ENCODE assay signal across 15 mouse cellular contexts in genomic region chr5:149584154-149584655, GRCm38 (mm10). TPM values are rescaled to one million over a fixed set of nuclear protein-coding genes. Genes with fewer than 3 reads are reported as not detected.
DNase-seq lines count a peak whose midpoint lies in the region; ATAC-seq and TF ChIP-seq lines count a peak whose summit lies in the region.
"Had no signal": no experiment of that assay in that cellular context is flagged by ENCODE, and none has a peak within 500 bp of the region (broad histone marks: within the 10 kb centered on the region; RNA-seq: fewer than 3 reads in every experiment).

No protein-coding gene starts in this region.

- no peak for TF ChIP-seq POLR2A in kidney, adult 2 months (IDR thresholded peaks at IDR 0.05; ENCODE audit: low read depth, low read length)

- TF ChIP-seq EP300 in liver, postnatal 0 days (IDR thresholded peaks at IDR 0.05; ENCODE audit: low read depth), result no peak

- no peak overlapping the region for H3K4me3 ChIP-seq in kidney, adult 2 months (ENCODE audit: insufficient read depth, low read depth, low read length)
- H3K4me3 ChIP-seq in lung, embryonic 16.5 days (ENCODE audit: low read length), result no peak overlapping the region
- no peak overlapping the region for H3K4me3 ChIP-seq in neural tube, embryonic 15.5 days (replicated peaks)
- no peak overlapping the region for H3K4me3 ChIP-seq in liver, postnatal 0 days (ENCODE audit: low read depth, low read length)
- H3K4me3 ChIP-seq: erythroblast, embryonic 14.5 days; heart, embryonic 13.5 days; intestine, embryonic 15.5 days had no signal

- no peak overlapping the region for H3K27ac ChIP-seq in kidney, adult 2 months (ENCODE audit: insufficient read depth, low read depth, low read length)
- H3K27ac ChIP-seq in lung, embryonic 16.5 days (ENCODE audit: low read length), result no peak overlapping the region
- 0 out of 2 replicates have a peak overlapping the region, but pooled peaks have one; percentile 48 for H3K27ac ChIP-seq in neural tube, embryonic 15.5 days (replicated peaks)
- no peak overlapping the region for H3K27ac ChIP-seq in liver, postnatal 0 days (ENCODE audit: low read depth)
- H3K27ac ChIP-seq: heart, embryonic 13.5 days; intestine, embryonic 15.5 days had no signal

- no peak overlapping the region for H3K4me2 ChIP-seq in lung, embryonic 16.5 days (ENCODE audit: low read depth, low read length)
- no peak overlapping the region for H3K4me2 ChIP-seq in neural tube, embryonic 15.5 days
- no peak overlapping the region for H3K4me2 ChIP-seq in liver, postnatal 0 days (ENCODE audit: low read depth, low read length)
- H3K4me2 ChIP-seq: heart, embryonic 13.5 days; intestine, embryonic 15.5 days had no signal

- H3K27me3 ChIP-seq in kidney, adult 2 months (replicated peaks; ENCODE audit: control insufficient read depth, insufficient read depth, low read length), result no peaks in the 10 kb centered on the region
- no peaks in the 10 kb centered on the region for H3K27me3 ChIP-seq in lung, embryonic 16.5 days (ENCODE audit: control insufficient read depth, insufficient read depth, low read depth, low read length)
- H3K27me3 ChIP-seq in neural tube, embryonic 15.5 days (replicated peaks), result no peaks in the 10 kb centered on the region
- H3K27me3 ChIP-seq in liver, postnatal 0 days (ENCODE audit: insufficient read depth, low read length), result no peaks in the 10 kb centered on the region
- H3K27me3 ChIP-seq: intestine, embryonic 15.5 days had no signal

- H3K4me1 ChIP-seq in kidney, adult 2 months (ENCODE audit: control insufficient read depth, insufficient read depth, low read length), result no peaks in the 10 kb centered on the region; the same call in 1 of the 2 replicates
- H3K4me1 ChIP-seq in lung, embryonic 16.5 days (replicated peaks; ENCODE audit: control insufficient read depth, insufficient read depth, low read length), result no peaks in the 10 kb centered on the region; the same call in 1 of the 2 replicates
- H3K4me1 ChIP-seq in neural tube, embryonic 15.5 days, result 0 out of 2 replicates have a peak, but pooled peaks cover 14% of the 10 kb centered on the region
- peaks cover 4% of the 10 kb centered on the region; the same call in 1 of the 2 replicates for H3K4me1 ChIP-seq in liver, postnatal 0 days (ENCODE audit: insufficient read depth)

- peak; percentile 32 for DNase-seq in kidney, adult 2 months
- no peak for DNase-seq in kidney, adult 9 months
- DNase-seq in urinary bladder, postnatal 25 days (ENCODE audit: low spot score), result peak; percentile 4
- no peak for DNase-seq in urinary bladder, adult 2 months (ENCODE audit: low spot score)
- no peak for DNase-seq in liver, postnatal 0 days
- DNase-seq in embryo, embryonic 10 days (ENCODE audit: low spot score), result no peak
- DNase-seq: adrenal gland, postnatal 10 days; gastrocnemius, postnatal 36 days; liver had no signal

- peak; percentile 79 for ATAC-seq in lung, embryonic 16.5 days (ENCODE audit: low read depth)
- no peak for ATAC-seq in neural tube, embryonic 15.5 days (ENCODE audit: low FRiP score)
- ATAC-seq in liver, postnatal 0 days, result no peak

- H3K9ac ChIP-seq in lung, embryonic 16.5 days (ENCODE audit: low read length), result no peak overlapping the region
- no peak overlapping the region for H3K9ac ChIP-seq in neural tube, embryonic 15.5 days (replicated peaks)
- no peak overlapping the region for H3K9ac ChIP-seq in liver, postnatal 0 days (replicated peaks)
- H3K9ac ChIP-seq: heart, embryonic 13.5 days; intestine, embryonic 15.5 days had no signal

- no peaks in the 10 kb centered on the region for H3K36me3 ChIP-seq in kidney, adult 2 months (ENCODE audit: control insufficient read depth, insufficient read depth, low read length)
- no peaks in the 10 kb centered on the region for H3K36me3 ChIP-seq in lung, embryonic 16.5 days (ENCODE audit: control insufficient read depth, insufficient read depth, low read length)
- H3K36me3 ChIP-seq in neural tube, embryonic 15.5 days, result no peaks in the 10 kb centered on the region
- no peaks in the 10 kb centered on the region for H3K36me3 ChIP-seq in liver, postnatal 0 days (replicated peaks; ENCODE audit: insufficient read depth, low read length)
- H3K36me3 ChIP-seq: heart, embryonic 13.5 days; intestine, embryonic 15.5 days had no signal

- WGBS in kidney, adult 2 months, result 49% methylated on average over 8 of the region's 8 CpGs
- WGBS in lung, embryonic 16.5 days, result 35% methylated on average over 8 of the region's 8 CpGs
- WGBS in neural tube, embryonic 15.5 days, result 58% methylated on average over 8 of the region's 8 CpGs
- 55% methylated on average over 8 of the region's 8 CpGs for WGBS in liver, postnatal 0 days (ENCODE audit: insufficient replicate concordance)

- no peak for TF ChIP-seq CTCF in kidney, adult 2 months (conservative IDR thresholded peaks at IDR 0.05; ENCODE audit: insufficient read depth, insufficient read length, low read depth, low read length)
- TF ChIP-seq CTCF in liver, postnatal 0 days (IDR thresholded peaks at IDR 0.05; ENCODE audit: low read depth), result no peak

- no peaks in the 10 kb centered on the region for H3K9me3 ChIP-seq in lung, embryonic 16.5 days (ENCODE audit: control insufficient read depth, low read length)
- H3K9me3 ChIP-seq in neural tube, embryonic 15.5 days (replicated peaks), result no peaks in the 10 kb centered on the region
- H3K9me3 ChIP-seq in liver, postnatal 0 days (ENCODE audit: low read length), result no peaks in the 10 kb centered on the region
- H3K9me3 ChIP-seq: heart, embryonic 13.5 days; intestine, embryonic 15.5 days had no signal

RNA-seq across cellular contexts. Expression of gene Hsph1, which starts 52.0 kb away (rescaled TPM):
- 21.7 and 24.0 TPM in 2 replicates for polyA plus RNA-seq in kidney, adult 2 months (2012; rRNA removed)
- 42.5 and 48.5 TPM in 2 replicates for polyA plus RNA-seq in urinary bladder, adult 2 months (2012; rRNA removed)
- polyA plus RNA-seq in lung, embryonic 16.5 days (2015; fragmentation: Nextera tagmentation; extraction: Ambion mirVana), result 42.6 and 44.6 TPM in 2 replicates
- polyA plus RNA-seq in neural tube, embryonic 15.5 days (2015; fragmentation: Nextera tagmentation; extraction: Ambion mirVana), result 94.9 and 96.7 TPM in 2 replicates
- polyA plus RNA-seq in liver, postnatal 0 days (2015; fragmentation: Nextera tagmentation; extraction: Ambion mirVana), result 5.1 and 6.4 TPM in 2 replicates

RNA-seq across cellular contexts. Expression of gene Wdr95, which starts 55.7 kb away (rescaled TPM):
- 0.03 TPM in 1 of 2 replicates, not detected in the other for polyA plus RNA-seq in kidney, adult 2 months (2012; rRNA removed)
- 0.06 and 0.12 TPM in 2 replicates for polyA plus RNA-seq in urinary bladder, adult 2 months (2012; rRNA removed)
- polyA plus RNA-seq in lung, embryonic 16.5 days (2015; fragmentation: Nextera tagmentation; extraction: Ambion mirVana), result 0.19 and 0.63 TPM in 2 replicates
- polyA plus RNA-seq in neural tube, embryonic 15.5 days (2015; fragmentation: Nextera tagmentation; extraction: Ambion mirVana), result 0.12 and 0.36 TPM in 2 replicates
- polyA plus RNA-seq in liver, postnatal 0 days (2015; fragmentation: Nextera tagmentation; extraction: Ambion mirVana), result not detected in 2 replicates
- polyA plus RNA-seq: erythroblast, embryonic 14.5 days; heart, embryonic 13.5 days; intestine, embryonic 15.5 days; small intestine, adult 2 months had no signal

Comparison
In these comparisons a context has a peak if more than half of its experiments do, and no peak if none do; other contexts are left out.
1. DNase-seq: peak in kidney, adult 2 months (single experiment) and urinary bladder, postnatal 25 days (single experiment); none in kidney, adult 9 months (single experiment), urinary bladder, adult 2 months (single experiment), liver, postnatal 0 days (single experiment) and embryo, embryonic 10 days (single experiment).